Mouse (Mus musculus) left cerebral cortex, adult 18-20 months (tissue): Measurements from ENCODE around the gene Zbtb25. TPM values are rescaled to one million over a fixed set of nuclear protein-coding genes. Genes with fewer than 3 reads are reported as not detected.

Source experiments
- DNase-seq, 2 experiments: peaks; one replicate each; pipeline ENCODE4 v3.0.0; 2021 to 2022; ENCODE audit warnings: low spot score in 2 of 2, mixed read lengths in 1 of 2
- long read RNA-seq, 2 experiments: library from polyadenylated mRNA; stranded (forward); transcript quantifications; one replicate each; pipeline ENCODE4 v2.0.0; 2021
- total RNA-seq, 2 experiments: library from RNA; stranded (reverse); gene quantifications; 2 replicates each; pipeline ENCODE4 v1.2.3; 2021

Gene Zbtb25
- total RNA-seq = 10 to 100 TPM; 15.9 to 16.6 TPM
- long read RNA-seq, experiment 1, transcript Zbtb25-204 (3 exons, 1,672 nt) = major isoform, 8 of 13 reads
- long read RNA-seq, experiment 1, partial matches to known transcripts = 0 of 13 reads
- long read RNA-seq, experiment 1, other reads (novel, unspliced or antisense) = 3 of 13 reads
- long read RNA-seq, experiment 2, partial matches to known transcripts = 0 of 7 reads
- long read RNA-seq, experiment 2, other reads (novel, unspliced or antisense) = 3 of 7 reads

DNA sequence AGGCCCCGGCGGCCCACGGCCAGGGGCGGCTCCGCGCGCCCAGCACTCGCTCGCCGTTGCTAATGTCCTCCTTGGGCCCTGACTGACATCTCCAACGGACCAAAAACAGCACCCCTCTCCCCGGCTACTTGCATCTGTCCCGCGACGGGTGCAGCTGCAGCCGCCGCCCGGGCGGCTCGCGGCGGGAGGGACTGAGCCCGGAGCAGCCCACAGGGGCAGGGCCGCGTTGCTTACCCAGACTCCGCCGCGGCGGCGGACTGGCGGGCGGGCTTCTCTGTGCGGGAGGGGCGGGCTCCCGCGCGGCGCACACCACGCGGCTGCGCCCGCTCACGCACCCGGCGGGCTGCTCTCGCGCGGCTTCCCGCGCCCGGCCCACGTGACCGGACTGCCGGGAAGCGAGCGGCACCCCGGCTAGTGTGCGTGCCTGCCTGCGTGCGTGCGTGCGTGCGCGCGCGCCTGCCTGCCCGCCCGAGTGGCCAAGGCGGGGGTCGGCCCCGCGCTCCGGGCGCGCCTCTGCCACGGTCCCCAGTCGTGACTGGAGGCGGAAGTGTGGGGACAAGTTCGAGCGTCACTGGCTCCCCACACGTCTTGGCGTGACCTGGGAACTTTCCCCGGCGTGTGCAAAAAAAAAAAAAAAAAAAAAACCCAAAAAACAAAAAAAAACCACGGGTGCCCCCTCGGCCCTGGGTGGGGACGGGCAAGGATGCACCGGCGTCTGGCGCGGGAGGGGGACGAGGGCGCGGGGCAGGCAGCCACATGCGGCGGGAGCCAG lies at the start of gene Zbtb25:
Gene Zbtb25 (minus strand): TSS at position 397 of the 772 bp plus-strand sequence.
- DNase-seq = peak; percentile 81 to 93

DNA sequence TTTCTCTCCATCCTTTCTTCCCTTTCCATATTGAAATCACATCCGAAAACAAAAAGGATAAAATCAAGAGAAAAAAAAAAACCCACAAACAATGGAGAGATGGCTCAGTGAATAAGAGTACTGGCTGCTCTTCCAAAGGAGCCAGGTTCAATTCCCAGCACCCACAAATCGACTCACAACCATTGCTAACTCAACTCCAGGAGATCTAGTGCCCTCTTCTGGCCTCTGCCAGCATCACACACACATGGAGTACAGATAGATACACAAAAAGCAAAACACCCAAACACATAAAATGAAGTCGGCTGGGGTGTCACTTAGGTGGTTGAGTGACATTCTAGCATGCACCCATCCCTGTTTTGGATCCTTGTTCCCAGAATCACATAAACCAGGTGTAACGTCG lies 48.9 kb upstream of the Zbtb25 start:
- no peak for DNase-seq

DNA sequence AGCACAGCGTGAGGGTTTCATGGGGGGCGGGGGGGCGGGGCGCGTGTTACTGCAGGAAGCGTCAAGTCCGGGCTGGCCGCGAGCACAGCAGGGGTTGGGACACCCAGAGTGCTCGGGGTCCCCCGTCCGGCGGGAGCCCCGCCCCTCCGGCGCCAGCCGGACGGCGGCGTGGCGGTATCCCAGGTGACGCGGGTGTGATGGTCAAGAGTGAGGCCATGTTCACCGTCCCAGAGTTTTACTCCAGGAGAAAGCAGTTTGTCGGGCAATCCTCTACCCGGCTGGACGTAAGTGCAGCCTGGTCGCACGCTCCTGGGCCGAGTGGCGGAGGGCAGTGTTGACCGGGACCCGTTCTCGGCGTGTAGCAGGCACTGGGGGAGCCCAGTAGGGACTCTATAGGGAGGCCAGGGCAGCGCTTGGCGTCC lies 48.0 kb upstream of the Zbtb25 start, which contains the start of gene Ppp1r36:
Gene Ppp1r36 (plus strand): TSS at position 106 of the 422 bp plus-strand sequence.
- no peak for DNase-seq

DNA sequence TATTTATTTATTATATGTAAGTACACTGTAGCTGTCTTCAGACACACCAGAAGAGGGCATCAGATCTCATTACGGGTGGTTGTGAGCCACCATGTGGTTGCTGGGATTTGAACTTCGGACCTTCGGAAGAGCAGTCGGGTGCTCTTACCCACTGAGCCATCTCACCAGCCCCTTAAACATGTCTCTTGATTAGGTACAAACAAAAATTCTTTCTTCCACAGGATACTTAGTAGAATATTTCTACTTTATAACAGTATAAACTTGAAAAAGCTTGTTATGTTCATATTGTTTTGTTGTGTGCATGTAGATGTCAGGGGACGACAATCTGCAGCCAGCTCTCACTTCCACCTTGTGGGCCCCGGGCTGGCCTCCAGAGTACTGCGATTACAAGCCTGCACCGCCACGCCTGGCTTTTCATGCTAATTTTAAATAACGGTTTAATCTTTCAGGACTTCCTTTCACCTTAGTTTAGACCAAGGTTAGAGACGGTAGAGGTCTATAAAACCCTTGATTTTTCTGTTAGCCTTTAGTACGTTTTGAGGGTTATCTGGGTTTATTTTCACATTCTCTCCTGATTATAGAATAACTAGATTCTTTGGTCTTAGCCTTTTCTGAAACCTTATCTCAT lies 46.1 kb upstream of the Zbtb25 start:
- no peak for DNase-seq

DNA sequence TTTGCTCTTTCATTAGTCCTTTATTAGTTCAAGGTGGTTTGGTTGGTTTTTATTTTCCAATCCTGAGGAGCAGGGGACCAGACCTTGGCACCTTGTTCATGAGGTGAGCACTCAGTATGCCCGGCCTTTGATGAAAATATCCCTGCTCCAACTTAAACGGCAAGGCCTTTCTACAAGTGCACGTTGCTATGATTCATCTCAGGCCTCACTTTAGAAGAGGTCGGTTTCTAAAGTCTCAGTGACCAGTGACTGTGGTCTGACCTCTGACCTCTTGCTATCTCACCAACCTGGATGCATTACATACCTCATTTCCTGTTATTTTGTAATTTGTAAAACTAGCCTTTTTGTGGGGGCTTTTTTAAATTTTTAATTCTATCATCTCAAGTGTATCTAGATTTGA lies 39.8 kb upstream of the Zbtb25 start:
- no peak for DNase-seq

DNA sequence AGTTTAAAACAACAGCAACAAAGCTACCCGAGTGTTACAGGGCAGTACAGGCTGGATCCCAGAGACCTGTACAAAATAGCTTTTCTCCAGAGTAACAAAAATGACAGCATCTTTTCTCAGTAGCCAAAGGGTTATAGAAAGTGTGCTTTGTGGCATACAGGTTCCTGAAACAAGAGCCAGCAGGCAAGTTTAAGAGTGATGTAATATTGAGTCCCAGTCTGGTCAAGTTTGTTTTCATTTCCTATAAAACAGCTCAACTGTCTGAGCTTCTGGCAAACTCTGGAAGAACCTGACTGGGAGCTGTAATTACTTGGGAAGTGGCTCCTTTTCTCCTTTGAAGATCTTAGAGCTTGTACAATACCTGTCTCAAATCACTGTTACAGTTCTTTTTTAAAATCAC lies 37.8 kb upstream of the Zbtb25 start:
- DNase-seq = no peak

DNA sequence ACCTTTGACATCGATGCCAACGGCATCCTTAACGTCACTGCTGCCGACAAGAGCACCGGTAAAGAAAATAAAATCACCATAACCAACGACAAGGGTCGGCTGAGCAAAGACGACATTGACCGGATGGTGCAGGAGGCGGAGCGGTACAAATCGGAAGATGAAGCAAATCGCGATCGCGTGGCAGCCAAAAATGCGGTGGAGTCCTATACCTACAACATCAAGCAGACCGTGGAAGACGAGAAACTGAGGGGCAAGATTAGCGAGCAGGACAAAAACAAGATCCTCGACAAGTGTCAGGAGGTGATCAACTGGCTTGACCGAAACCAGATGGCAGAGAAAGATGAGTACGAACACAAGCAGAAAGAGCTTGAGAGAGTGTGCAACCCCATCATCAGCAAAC lies 36.6 kb upstream of the Zbtb25 start:
- peak in 1 of 2 experiments; percentile 5 for DNase-seq

DNA sequence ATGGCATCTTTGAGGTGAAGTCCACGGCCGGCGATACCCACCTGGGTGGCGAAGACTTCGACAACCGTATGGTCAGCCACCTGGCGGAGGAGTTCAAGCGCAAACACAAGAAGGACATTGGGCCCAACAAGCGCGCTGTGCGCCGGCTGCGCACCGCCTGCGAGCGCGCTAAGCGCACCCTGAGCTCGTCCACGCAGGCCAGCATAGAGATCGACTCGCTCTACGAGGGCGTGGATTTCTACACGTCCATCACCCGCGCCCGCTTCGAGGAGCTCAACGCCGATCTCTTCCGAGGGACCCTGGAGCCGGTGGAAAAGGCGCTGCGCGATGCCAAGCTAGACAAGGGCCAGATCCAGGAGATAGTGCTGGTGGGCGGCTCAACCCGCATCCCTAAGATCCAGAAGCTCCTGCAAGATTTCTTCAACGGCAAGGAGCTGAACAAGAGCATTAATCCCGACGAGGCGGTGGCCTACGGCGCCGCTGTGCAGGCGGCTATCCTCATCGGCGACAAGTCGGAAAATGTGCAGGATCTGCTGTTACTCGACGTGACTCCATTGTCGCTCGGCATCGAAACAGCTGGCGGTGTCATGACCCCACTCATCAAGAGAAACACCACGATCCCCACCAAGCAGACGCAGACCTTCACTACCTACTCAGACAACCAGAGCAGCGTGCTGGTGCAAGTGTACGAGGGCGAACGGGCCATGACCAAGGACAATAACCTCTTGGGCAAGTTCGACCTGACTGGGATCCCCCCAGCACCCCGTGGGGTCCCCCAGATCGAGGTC lies 36.0 kb upstream of the Zbtb25 start:
- DNase-seq = peak; percentile 32 to 34

DNA sequence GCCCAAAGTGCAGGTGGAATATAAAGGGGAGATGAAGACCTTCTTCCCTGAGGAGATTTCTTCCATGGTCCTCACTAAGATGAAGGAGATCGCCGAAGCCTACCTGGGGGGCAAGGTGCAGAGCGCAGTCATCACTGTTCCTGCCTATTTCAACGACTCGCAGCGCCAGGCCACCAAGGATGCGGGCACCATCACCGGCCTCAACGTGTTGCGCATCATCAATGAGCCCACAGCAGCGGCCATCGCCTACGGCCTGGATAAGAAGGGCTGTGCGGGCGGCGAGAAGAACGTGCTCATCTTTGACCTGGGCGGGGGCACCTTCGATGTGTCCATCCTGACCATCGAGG lies 35.4 kb upstream of the Zbtb25 start:
- no peak for DNase-seq

DNA sequence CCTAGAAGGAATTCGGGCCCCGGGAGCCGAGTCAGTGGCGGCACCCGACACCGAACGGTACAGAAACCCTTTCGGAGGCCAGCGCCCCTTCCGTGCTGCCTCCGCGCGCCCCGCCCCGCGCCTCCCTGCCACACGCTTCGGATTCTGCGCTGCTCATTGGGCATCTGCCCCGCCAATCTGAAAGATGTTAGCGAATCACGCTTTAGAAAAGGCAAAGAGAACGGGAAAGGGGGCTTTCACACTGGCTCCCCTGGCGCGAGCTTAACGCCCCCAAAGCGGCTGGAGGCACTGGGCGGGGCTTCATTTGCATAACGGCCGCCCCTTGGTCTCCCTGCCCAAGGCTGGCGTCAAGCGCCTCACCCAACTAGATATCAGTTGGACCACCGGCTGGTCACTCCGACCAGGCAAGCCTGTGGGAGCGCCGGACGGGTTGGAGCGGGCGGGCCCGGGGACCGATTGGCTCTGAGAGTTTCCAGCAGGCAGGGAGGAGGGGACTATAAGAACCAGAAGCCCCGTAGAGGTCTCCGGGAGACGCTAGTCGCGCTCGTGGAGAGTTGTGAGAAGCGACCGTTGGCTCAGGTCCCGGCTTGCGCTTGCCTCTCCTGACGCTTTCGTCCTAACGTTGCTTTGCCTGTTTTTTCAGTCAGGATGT lies 34.6 kb upstream of the Zbtb25 start, which contains the start of gene Hspa2:
Gene Hspa2 (plus strand): TSS at position 291 of the 652 bp plus-strand sequence.
- DNase-seq = peak; percentile 100

DNA sequence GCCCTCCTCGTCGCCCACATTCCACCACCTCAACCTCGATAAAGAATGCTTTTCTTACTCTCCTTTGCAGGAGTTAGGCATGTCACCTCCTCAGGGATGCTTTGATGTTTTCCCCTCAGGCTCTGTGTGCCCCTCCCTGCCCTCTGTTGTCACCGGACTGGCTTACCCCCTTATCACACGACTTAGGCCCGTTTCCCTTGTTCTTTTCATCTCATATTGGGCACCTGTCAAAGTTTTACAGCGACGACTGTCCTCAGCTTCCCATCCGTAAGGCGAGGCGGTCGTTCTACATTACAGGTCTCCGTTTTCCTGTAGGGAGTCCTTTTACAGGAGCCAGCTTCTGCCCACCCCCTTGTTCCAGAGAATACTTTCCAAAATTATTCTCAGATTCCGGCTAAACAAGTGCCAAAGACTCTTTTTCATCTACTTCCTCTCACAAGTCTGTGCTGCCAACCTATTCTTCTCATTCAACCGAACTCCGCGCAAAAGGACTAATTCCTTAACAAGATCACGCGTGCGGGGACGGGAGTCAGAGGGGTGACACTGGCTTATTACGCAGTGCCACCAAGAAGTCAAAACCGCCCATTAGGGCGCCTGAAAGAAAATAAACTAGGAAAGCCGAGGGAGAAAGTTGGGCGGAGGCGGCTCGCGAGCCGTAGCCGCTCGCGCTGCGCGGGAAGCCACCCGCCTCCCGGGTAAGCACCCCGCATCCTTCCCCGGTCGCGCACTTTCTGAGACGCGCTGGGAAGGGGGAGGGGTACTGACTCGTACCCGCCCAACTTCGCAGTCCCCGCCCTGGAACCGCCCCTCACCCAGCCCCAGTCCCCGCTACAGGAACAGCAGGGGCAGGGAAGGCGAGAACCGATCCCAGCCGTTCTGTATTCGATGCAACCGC lies 33.8 kb upstream of the Zbtb25 start:
- DNase-seq = peak in 1 of 2 experiments; percentile 80

DNA sequence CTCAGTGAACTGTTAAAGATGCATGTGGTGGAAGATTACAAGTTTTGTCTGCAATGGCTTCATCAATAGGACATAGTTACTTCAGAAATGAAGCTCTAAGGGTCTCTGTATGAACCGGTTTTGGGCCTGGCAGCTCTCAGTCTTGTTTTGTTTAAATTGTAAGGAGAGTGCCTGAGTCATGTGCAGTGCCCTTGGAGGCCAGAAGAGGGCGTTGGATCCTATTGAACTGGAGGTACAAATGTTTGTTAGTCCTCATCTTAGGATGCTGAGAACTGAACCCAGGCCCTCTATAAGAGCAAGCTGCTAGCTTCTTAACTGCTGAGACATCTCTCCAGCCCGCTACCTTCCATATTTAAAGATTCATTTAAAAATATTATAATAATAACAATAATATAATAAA lies 32.3 kb upstream of the Zbtb25 start:
- DNase-seq = no peak

DNA sequence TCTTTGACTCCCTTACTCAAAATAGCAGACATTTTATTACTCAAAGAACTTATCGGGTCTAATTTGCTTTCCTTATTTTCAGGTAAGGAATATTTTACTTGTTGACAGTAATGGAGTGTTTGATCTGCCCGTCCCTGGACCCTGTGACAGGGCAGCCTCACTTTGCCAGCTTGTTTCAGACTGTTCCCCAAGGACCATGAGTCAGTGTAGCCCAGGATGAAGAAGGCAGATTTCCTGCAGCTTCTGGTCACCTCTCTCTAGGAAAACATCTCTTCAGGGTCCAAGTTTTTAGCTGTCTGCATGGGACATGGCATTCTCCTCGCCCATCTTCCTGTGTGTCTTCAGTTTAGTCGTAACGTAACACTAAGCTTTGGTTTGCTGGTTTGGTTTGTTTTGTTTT lies 27.9 kb upstream of the Zbtb25 start:
- DNase-seq = no peak

DNA sequence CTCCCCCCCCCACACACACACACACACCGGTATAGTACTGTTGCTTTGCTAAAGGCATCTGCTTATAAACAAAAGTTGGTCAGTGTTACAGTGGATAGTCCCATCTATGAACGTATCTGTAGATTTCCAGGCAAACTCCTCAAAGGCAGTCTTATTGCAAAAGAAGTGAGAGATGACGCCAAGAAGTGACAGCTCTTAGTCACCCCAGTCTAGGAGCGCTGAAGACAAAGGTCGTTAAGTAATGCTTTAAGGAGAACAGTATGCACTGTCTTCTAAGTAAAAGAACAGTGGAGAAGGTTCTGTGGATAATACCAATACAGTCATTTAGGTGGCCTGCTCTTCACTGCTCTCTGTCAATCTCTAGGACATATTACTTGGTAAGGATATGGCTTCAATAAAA lies 23.6 kb upstream of the Zbtb25 start:
- DNase-seq = no peak

DNA sequence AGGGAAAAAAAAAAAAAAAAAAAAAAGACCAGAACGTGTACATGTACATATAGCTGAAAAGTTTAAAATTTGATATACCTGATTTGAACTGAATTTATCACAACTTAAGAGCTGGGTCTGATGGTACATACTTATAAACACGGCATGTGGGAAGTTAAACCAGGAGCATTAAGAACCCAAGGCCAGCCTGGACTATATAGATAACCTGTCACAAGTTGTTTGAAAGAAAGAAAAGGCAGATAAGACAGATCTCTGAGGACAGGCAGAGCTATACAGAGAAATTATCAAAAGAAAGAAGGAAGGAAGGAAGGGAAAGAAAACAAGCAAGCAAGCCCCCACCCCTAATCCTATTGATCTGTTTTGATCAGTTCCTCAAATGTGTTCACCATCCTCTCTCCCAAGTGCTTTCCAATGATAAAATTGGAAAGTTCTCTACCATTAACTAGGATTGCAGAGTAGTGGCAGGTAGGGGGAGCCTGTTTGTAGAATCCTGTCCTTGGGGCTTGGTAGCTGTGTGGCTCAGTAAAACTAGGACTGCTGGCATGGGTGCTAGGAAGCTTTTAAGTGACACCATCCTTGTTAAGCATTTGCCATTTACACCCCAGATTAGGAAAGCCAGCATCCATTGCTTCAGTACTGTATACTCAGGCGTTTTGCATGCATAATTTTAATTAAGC lies 22.3 kb upstream of the Zbtb25 start:
- no peak for DNase-seq

DNA sequence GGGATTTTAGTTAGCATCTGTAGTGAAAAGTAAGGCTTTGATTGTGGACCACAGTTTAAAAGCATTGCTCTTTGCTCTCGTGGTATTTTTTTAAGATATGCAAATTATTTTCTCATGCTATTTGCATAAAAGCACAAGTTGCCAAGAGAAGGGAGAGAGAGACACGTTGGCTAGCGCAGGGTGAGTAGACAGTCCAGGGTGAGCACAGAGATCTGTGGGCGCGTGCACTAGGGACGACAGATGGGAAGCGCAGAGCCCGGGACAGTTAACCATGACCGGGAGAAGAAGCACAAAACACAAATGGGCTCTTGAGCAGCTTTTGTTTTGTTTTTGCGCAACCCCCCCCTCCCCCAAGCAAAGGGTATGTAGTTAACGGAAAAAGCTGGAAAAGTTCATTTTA lies 19.4 kb upstream of the Zbtb25 start:
- DNase-seq = no peak

DNA sequence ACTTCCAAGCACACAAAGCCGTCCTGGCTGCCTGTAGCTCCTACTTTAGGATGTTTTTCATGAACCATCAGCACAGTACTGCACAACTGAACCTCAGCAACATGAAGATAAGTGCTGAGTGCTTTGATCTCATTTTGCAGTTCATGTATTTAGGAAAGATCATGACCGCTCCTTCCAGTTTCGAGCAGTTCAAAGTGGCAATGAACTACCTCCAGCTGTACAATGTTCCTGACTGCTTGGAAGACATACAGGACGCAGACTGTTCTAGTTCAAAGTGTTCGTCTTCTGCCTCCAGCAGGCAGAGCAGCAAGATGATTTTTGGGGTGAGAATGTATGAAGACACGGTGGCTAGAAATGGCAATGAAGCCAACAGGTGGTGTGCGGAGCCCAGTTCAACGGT lies 15.9 kb upstream of the Zbtb25 start:
- DNase-seq = no peak

DNA sequence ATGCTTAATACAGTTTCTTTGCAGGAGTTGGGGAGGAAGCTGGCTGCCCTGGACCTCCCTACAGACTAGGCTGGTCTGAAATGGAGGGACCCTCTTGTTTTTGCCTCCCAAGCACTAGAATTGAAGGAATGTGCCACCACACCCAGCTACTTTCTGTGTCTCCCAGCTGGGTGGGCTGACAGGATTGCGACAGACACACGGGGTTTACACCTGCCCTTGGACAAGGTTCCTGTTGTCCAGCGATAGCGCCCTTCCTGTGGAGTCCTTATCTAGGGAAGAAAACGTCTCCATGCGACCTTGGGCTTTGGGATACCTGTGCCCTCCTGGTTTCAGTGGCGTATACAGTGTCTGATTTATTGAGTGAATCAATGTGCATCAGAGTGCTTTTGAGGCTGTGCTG lies 10.7 kb upstream of the Zbtb25 start:
- DNase-seq = no peak

DNA sequence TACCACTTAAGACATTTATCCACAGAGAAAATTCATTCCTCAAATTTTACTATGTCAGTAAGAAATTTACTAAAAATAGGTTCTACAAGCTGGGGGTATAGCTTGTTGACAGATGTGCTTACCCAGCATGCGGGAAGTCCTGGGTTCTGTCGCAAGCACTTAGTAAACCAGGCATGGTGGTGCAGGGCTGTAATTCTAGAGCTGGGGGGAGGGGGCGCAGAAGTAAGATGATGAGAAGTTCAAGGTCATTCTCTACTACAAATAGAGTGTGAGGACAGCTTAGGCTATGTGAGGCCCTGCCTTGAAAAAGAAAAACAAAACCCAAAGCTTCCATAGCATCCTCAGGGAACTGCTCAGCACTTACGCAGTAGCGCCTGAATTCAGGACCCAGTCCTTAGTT lies 9.2 kb upstream of the Zbtb25 start:
- no peak for DNase-seq
